ENCODE assay signal across 9 mouse cellular contexts in genomic region chr11:67100169-67100568, GRCm38 (mm10). TPM values are rescaled to one million over a fixed set of nuclear protein-coding genes. Genes with fewer than 3 reads are reported as not detected.
DNase-seq lines count a peak whose midpoint lies in the region; ATAC-seq and TF ChIP-seq lines count a peak whose summit lies in the region.
"Had no signal": no experiment of that assay in that cellular context is flagged by ENCODE, and none has a peak within 500 bp of the region (broad histone marks: within the 10 kb centered on the region; RNA-seq: fewer than 3 reads in every experiment).

No protein-coding gene starts in this region.

- peak; percentile 78 for TF ChIP-seq CTCF in gastrocnemius, adult 2 months (IDR thresholded peaks at IDR 0.05)
- peak; percentile 64 for TF ChIP-seq CTCF in lung, embryonic 14.5 days (IDR thresholded peaks at IDR 0.05; ENCODE audit: low read depth)

- WGBS in neural tube, embryonic 15.5 days, result 40% methylated on average over 6 of the region's 6 CpGs
- 29% methylated on average over 6 of the region's 6 CpGs for WGBS in lung, embryonic 14.5 days

- no peak overlapping the region for H3K27ac ChIP-seq in gastrocnemius, adult 2 months
- no peak overlapping the region for H3K27ac ChIP-seq in neural tube, embryonic 15.5 days (replicated peaks)
- H3K27ac ChIP-seq in lung, embryonic 14.5 days (ENCODE audit: low read depth), result no peak overlapping the region

- H3K9ac ChIP-seq in neural tube, embryonic 15.5 days (replicated peaks), result no peak overlapping the region
- no peak overlapping the region for H3K9ac ChIP-seq in lung, embryonic 14.5 days

- intact Hi-C loops in gastrocnemius, adult 2 months (cut with DNase I), result loop anchor here (5.0 kb wide), 1 partner anchor 78 kb away; no protein-coding TSS in a partner anchor
- intact Hi-C loops in gastrocnemius, postnatal 14 days (cut with DNase I; ENCODE audit: low total_unique reads), result no loop called here
- intact Hi-C loops in gastrocnemius, postnatal 36 days (cut with DNase I), result no loop called here

- H3K4me1 ChIP-seq in neural tube, embryonic 15.5 days, result no peaks in the 10 kb centered on the region
- H3K4me1 ChIP-seq in lung, embryonic 14.5 days (ENCODE audit: insufficient read depth), result no peaks in the 10 kb centered on the region

- no peak overlapping the region for H3K4me3 ChIP-seq in gastrocnemius, adult 2 months
- H3K4me3 ChIP-seq in neural tube, embryonic 15.5 days (replicated peaks), result no peak overlapping the region
- H3K4me3 ChIP-seq in lung, embryonic 14.5 days (ENCODE audit: low read depth, low read length), result no peak overlapping the region

- H3K36me3 ChIP-seq in neural tube, embryonic 15.5 days, result no peaks in the 10 kb centered on the region
- H3K36me3 ChIP-seq in lung, embryonic 14.5 days (ENCODE audit: insufficient read depth), result no peaks in the 10 kb centered on the region

- peak; percentile 35 for DNase-seq in gastrocnemius, adult 2 months
- no peak for DNase-seq in gastrocnemius, postnatal 14 days
- peak; percentile 32 for DNase-seq in neural tube, embryonic 10.5 days (ENCODE audit: extremely low spot score, low spot score)
- DNase-seq in lung, embryonic 14.5 days, result peak; percentile 73
- DNase-seq in gastrocnemius, postnatal 36 days, result no peak

- ATAC-seq in neural tube, embryonic 15.5 days (ENCODE audit: low FRiP score), result no peak
- peak; percentile 65 for ATAC-seq in common myeloid progenitor, adult 5-6 weeks (replicated peaks; ENCODE audit: low read depth, poor library complexity, severe bottlenecking)
- no peak for ATAC-seq in lung, embryonic 14.5 days (ENCODE audit: insufficient read depth)
- ATAC-seq in inflammation-experienced regulatory T-cells, adult 6 months, result no peak

- no peaks in the 10 kb centered on the region for H3K27me3 ChIP-seq in neural tube, embryonic 15.5 days (replicated peaks)
- no peaks in the 10 kb centered on the region for H3K27me3 ChIP-seq in lung, embryonic 14.5 days (ENCODE audit: insufficient read depth, low read length)

- H3K9me3 ChIP-seq in neural tube, embryonic 15.5 days (replicated peaks), result no peaks in the 10 kb centered on the region
- H3K9me3 ChIP-seq in lung, embryonic 14.5 days (ENCODE audit: low read depth, low read length), result no peaks in the 10 kb centered on the region

- H3K4me2 ChIP-seq in neural tube, embryonic 15.5 days, result no peak overlapping the region
- H3K4me2 ChIP-seq in lung, embryonic 14.5 days, result no peak overlapping the region

RNA-seq across cellular contexts. Expression of gene Myh3, which starts 22.1 kb away (rescaled TPM):
- 10 to 100 TPM in 1 of 2 experiments, 1 to 10 TPM in 1; 7.8 to 15.3 TPM for total RNA-seq in gastrocnemius, adult 2 months (2021)
- 10 to 100 TPM; 33.8 to 49.2 TPM for total RNA-seq in gastrocnemius, postnatal 14 days (2021)
- polyA plus RNA-seq in neural tube, embryonic 15.5 days (2015; fragmentation: Nextera tagmentation; extraction: Ambion mirVana), result 8.3 and 13.4 TPM in 2 replicates
- total RNA-seq in common myeloid progenitor, adult 5-6 weeks (2017), result not detected in 2 replicates
- 0.05 and 0.17 TPM in 2 replicates for polyA plus RNA-seq in lung, embryonic 14.5 days (2014; fragmentation: Nextera tagmentation; extraction: Ambion mirVana)
- polyA plus RNA-seq in inflammation-experienced regulatory T-cells, adult 6 months (2017; shearing (Covaris generic)), result under 1 TPM; 0.12 to 0.57 (median 0.44) TPM
- total RNA-seq in gastrocnemius, postnatal 36 days (2021), result 10 to 100 TPM in 1 of 2 experiments, 1 to 10 TPM in 1; 7.7 to 11.8 TPM
- polyA plus RNA-seq: spleen, adult 2 months had no signal

RNA-seq across cellular contexts. Expression of gene Sco1, which starts 47.7 kb away (rescaled TPM):
- total RNA-seq in gastrocnemius, adult 2 months (2021), result 10 to 100 TPM in 1 of 2 experiments, 1 to 10 TPM in 1; 5.6 to 10.3 TPM
- total RNA-seq in gastrocnemius, postnatal 14 days (2021), result 1 to 10 TPM; 8.5 to 8.6 TPM
- 12.3 and 12.7 TPM in 2 replicates for polyA plus RNA-seq in neural tube, embryonic 15.5 days (2015; fragmentation: Nextera tagmentation; extraction: Ambion mirVana)
- 24.5 and 25.7 TPM in 2 replicates for total RNA-seq in common myeloid progenitor, adult 5-6 weeks (2017)
- 18.8 and 20.3 TPM in 2 replicates for polyA plus RNA-seq in lung, embryonic 14.5 days (2014; fragmentation: Nextera tagmentation; extraction: Ambion mirVana)
- polyA plus RNA-seq in inflammation-experienced regulatory T-cells, adult 6 months (2017; shearing (Covaris generic)), result 1 to 10 TPM; 6.5 to 9.1 (median 8.9) TPM
- total RNA-seq in gastrocnemius, postnatal 36 days (2021), result 1 to 10 TPM; 6.6 to 6.7 TPM

RNA-seq across cellular contexts. Expression of gene Adprm, which starts 47.8 kb away (rescaled TPM):
- 1 to 10 TPM; 6.8 to 9.9 TPM for total RNA-seq in gastrocnemius, adult 2 months (2021)
- total RNA-seq in gastrocnemius, postnatal 14 days (2021), result 1 to 10 TPM; 5.6 to 7.8 TPM
- 31.5 and 31.7 TPM in 2 replicates for polyA plus RNA-seq in neural tube, embryonic 15.5 days (2015; fragmentation: Nextera tagmentation; extraction: Ambion mirVana)
- total RNA-seq in common myeloid progenitor, adult 5-6 weeks (2017), result 13.6 and 15.1 TPM in 2 replicates
- polyA plus RNA-seq in lung, embryonic 14.5 days (2014; fragmentation: Nextera tagmentation; extraction: Ambion mirVana), result 31.3 and 31.4 TPM in 2 replicates
- 10 to 100 TPM; 68.1 to 92.5 (median 75.7) TPM for polyA plus RNA-seq in inflammation-experienced regulatory T-cells, adult 6 months (2017; shearing (Covaris generic))
- total RNA-seq in gastrocnemius, postnatal 36 days (2021), result 1 to 10 TPM; 6.5 to 8.2 TPM

Comparison
In these comparisons a context has a peak if more than half of its experiments do, and no peak if none do; other contexts are left out.
1. DNase-seq: peak in gastrocnemius, adult 2 months (single experiment), neural tube, embryonic 10.5 days (single experiment) and lung, embryonic 14.5 days (single experiment); none in gastrocnemius, postnatal 14 days (single experiment) and gastrocnemius, postnatal 36 days (0 of 2).